Mouse (Mus musculus) embryonic stem cell, embryonic (primary cell): Measurements from ENCODE around the gene Rtn1.

Experiments used
- CTCF ChIA-PET, 4 experiments: fragments of 300-600 bp in 2 of 4; fragments of 350-600 bp in 2 of 4; sonication (Branson Sonifier 250); formaldehyde crosslinking; loops; one replicate each; lab custom pipeline; 2022; ENCODE audit warnings: inconsistent platforms in 2 of 4; lab: Charles Lee
- POLR2A ChIA-PET, 4 experiments: fragments of 300-600 bp in 2 of 4; fragments of 350-600 bp in 2 of 4; sonication (Branson Sonifier 250); formaldehyde crosslinking; loops; one replicate each; lab custom pipeline; 2022; ENCODE audit warnings: antibody characterized with exemption in 4 of 4, inconsistent platforms in 1 of 4; lab: Charles Lee

Rtn1 gene

GRCm38 (mm10) chr12:72408954-72409353 lies at the start of gene Rtn1:
Gene Rtn1, minus strand, starts transcription at chr12:72409054.
- ChIA-PET POLR2A (no interaction called here), CTCF (interaction anchor here in 1 of 4 experiments (2.4 kb wide), 1 partner anchor 19 kb away, joined by 8 read pairs; no protein-coding TSS in a partner anchor)

DNA sequence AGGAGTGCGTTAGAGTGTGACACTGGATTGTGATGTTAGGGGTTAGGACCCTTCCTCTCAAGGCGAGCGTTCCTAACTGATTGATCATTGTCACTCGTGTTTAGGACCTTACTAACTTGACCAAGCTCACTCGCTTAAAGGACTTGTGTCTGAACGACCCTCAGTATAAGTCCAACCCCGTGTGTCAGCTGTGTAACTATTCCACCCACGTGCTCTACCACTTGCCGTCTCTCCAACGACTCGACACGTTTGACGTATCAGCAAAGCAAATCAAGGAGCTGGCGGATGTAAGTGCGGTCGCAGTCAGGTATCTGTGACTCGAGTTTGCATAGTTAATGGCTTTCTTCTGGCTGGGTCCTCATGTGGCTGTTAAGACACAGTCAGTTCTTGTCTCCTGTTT lies 45.1 kb upstream of the Rtn1 start:
- ChIA-PET POLR2A (no interaction called here), CTCF (interaction anchor here in 1 of 4 experiments (0.6 kb wide), 1 partner anchor 598 kb away, joined by 3 read pairs; no protein-coding TSS in a partner anchor)

GRCm38 (mm10) chr12:72441839-72442576 lies 33.2 kb upstream of the Rtn1 start, which contains the start of gene Lrrc9:
Gene Lrrc9, plus strand, starts transcription at chr12:72441866.
- CTCF ChIA-PET = no interaction called here

GRCm38 (mm10) chr12:72438961-72439480 lies 30.2 kb upstream of the Rtn1 start:
- ChIA-PET POLR2A (no interaction called here), CTCF (interaction anchor here in 1 of 4 experiments (0.8 kb wide), 1 partner anchor 11 kb away, joined by 3 read pairs; no protein-coding TSS in a partner anchor)

More at GRCm38 (mm10) chr12:72441839-72442576, 33.2 kb upstream of the Rtn1 start, which contains the start of gene Lrrc9:
- POLR2A ChIA-PET = no interaction called here

GRCm38 (mm10) chr12:72437676-72438341 lies 29.0 kb upstream of the Rtn1 start:
- POLR2A ChIA-PET = interaction anchor here in 1 of 4 experiments (0.6 kb wide), 1 partner anchor 1464 kb away, joined by 4 read pairs; the partner anchor contains the start of gene Psma3
- CTCF ChIA-PET = interaction anchor here in 3 of 4 experiments (0.6 to 0.8 kb wide), 3 partner anchors 10 to 1654 kb away, joined by 3 to 5 read pairs (median 4); no protein-coding TSS in a partner anchor

DNA sequence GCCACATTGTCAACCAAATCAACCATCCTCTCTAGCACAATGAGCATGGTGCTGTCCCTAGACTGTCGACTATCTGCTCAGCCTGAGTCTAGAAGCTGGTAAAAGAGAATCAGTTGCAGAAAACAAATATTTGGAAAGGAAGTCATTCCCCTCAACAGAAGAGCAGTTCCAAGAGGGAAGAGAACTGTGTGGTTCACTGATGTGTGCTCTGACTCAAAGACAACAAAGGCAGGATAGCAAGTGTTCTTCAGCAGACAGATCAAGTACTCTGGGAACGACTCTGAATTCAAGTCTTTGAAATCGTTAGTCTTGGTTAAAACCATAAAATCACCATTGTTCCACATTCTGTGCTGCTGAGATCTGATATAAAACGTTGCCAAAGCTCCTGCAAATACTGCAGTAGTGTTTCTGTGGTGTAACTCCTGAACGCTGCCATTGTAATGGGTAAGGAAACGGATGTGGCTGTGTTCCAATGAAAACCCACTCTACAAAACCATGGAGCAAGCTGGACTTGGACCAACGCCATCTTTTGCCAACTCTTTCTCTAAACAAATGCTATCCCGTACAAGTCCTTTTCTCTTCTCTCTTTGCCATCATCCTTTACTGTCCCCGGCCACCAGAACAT lies 24.5 kb upstream of the Rtn1 start:
- POLR2A ChIA-PET = no interaction called here
- CTCF ChIA-PET = interaction anchor here in 2 of 4 experiments (0.5 to 2.0 kb wide), 6 partner anchors 15 to 665 kb away, joined by 3 to 6 read pairs (median 4); no protein-coding TSS in a partner anchor

DNA sequence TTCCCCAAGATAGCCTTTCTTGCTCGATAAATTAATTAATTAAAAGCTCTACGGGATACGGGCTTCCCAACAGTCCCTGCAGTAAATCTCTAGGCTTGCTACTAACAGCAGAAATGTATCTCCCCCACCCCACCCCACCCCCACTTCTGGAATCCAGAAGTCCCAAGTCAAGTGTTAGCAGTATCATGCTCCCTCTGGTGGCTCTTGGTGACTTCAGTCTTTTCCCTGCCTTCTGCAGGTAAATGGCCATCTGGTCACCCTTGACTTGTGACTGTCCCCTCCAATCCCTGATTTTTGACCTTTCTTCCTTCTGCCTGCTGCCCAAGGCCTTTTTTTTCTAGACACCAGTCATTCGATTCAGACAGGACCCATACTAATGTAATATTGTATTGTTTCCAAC lies 23.4 kb upstream of the Rtn1 start:
- ChIA-PET POLR2A (no interaction called here), CTCF (interaction anchor here in 3 of 4 experiments (0.6 to 2.0 kb wide), 5 partner anchors 14 to 663 kb away, joined by 3 to 6 read pairs (median 4); no protein-coding TSS in a partner anchor)

- CTCF ChIA-PET = interaction anchor here (0.5 to 2.8 kb wide), 58 partner anchors 9 to 1841 kb away, joined by 3 to 19 read pairs (median 4); partner anchors contain the start of genes Gpr135 (in 1 of the 4) and Rtn1 (in 1 of the 4)
- POLR2A ChIA-PET = interaction anchor here in 3 of 4 experiments (0.6 to 1.2 kb wide), 4 partner anchors 244 to 1723 kb away, joined by 3 to 5 read pairs (median 4); partner anchors contain the start of genes Jkamp (in 1 of the 3) and L3hypdh (in 1 of the 3)
These were observed 18.9 kb upstream of the Rtn1 start for GRCm38 (mm10) chr12:72427722-72428126.

DNA sequence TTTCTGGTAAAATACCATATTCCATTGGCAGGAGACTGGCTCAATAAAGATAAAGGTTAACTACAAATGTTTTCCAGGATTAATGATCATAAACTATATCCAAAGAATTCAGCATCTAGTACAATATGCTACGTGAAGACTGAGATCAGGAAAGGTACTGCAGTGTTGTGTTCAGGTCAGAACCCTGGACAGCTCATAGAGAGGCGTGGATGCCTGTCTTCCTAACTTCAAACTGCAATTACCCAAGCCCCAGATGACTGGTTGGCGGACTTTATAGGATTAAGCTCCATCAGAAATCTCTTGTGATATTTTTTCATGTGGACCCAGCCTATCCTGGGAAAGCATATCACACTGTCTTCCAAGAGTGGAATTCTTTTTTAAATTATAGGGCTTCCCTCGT lies 13.8 kb upstream of the Rtn1 start:
- POLR2A ChIA-PET = no interaction called here
- CTCF ChIA-PET = interaction anchor here in 2 of 4 experiments (0.6 to 0.8 kb wide), 3 partner anchors 270 to 641 kb away, joined by 4 to 8 read pairs (median 5); no protein-coding TSS in a partner anchor

DNA sequence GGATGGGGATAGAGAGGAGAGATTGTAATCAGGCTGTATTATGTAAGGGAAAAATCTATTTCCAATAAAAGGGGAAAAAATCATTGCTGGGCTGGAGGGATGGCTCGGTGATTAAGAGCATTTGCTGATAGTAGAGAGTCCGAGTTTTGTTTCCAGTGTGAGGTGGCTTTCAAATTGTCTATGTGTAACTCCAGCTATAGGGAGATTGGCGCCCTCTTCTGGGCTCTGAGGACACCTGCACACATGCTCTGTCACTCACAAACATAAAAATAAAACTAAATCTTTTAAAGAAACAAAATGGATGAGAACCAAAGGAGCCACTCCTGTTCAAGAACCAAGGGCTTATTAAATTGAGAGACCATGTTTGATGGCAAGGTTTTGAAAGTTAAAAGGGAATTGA lies 8.9 kb upstream of the Rtn1 start:
- ChIA-PET CTCF (interaction anchor here (0.5 to 2.3 kb wide), 28 partner anchors 10 to 1431 kb away, joined by 3 to 22 read pairs (median 4); partner anchors contain the start of genes Jkamp (in 1 of the 4) and L3hypdh (in 1 of the 4)), POLR2A (interaction anchor here in 2 of 4 experiments (0.6 to 1.0 kb wide), 2 partner anchors 140 to 347 kb away, joined by 3 read pairs; partner anchors contain the start of gene Gpr135 (in 1 of the 2))

- ChIA-PET CTCF (interaction anchor here in 2 of 4 experiments (1.0 to 2.4 kb wide), 4 partner anchors 9 to 338 kb away, joined by 3 to 8 read pairs (median 4); partner anchors contain the start of gene Gpr135 (in 1 of the 2)), POLR2A (interaction anchor here in 3 of 4 experiments (0.5 to 1.3 kb wide), 4 partner anchors 9 to 324 kb away, joined by 3 read pairs; no protein-coding TSS in a partner anchor)
These were observed 553 bp downstream of the Rtn1 start for GRCm38 (mm10) chr12:72408111-72408891.

DNA sequence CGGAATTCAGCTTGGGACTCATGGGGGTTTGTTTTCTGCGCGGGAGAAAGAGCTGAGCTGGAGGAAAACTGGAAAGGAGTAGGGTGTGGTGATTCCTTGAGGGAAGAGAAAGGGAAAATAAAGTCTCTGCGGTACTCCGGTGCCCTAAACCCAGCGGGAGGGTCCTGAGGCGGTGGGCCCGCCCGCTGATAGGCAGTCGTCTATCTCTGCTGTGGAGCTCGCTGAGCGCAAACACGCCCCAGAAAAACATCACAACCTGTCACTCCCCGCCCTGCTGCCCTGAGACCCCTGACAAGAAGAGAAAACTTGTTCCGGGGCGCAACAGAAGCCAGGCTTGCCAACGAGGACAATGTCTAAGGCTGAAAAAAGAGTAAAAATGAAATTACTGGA lies 1.1 kb downstream of the Rtn1 start:
- ChIA-PET CTCF (interaction anchor here in 3 of 4 experiments (0.6 to 2.4 kb wide), 5 partner anchors 10 to 337 kb away, joined by 3 to 8 read pairs (median 4); partner anchors contain the start of gene Gpr135 (in 1 of the 3)), POLR2A (interaction anchor here in 3 of 4 experiments (0.5 to 1.3 kb wide), 6 partner anchors 9 to 1223 kb away, joined by 3 to 4 read pairs (median 3); no protein-coding TSS in a partner anchor)

GRCm38 (mm10) chr12:72407146-72407545 lies 1.7 kb downstream of the Rtn1 start:
- CTCF ChIA-PET = interaction anchor here in 3 of 4 experiments (0.6 to 2.4 kb wide), 4 partner anchors 10 to 337 kb away, joined by 3 to 8 read pairs (median 4); partner anchors contain the start of gene Gpr135 (in 1 of the 3)

DNA sequence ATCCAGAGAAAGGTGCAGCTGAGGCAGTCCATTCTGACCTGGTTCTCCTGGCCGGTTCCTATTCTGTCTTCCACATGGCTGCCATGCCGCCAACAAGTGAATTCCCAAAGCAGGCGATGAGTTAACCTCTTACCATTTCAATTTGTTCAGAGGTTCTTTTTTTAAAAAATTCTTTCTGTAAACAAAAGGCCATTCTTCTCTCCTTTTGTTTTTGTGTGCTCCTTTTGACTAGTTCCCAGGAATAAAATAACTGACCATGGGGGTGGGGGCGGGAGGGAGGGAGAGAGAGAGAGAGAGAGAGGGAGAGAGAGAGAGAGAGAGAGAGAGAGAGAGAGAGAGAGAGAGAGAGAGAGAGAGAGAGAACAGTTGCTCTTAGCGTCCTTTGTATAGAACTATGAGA lies 3.8 kb downstream of the Rtn1 start:
- ChIA-PET POLR2A (no interaction called here), CTCF (interaction anchor here in 1 of 4 experiments (0.6 kb wide), 1 partner anchor 114 kb away, joined by 8 read pairs; no protein-coding TSS in a partner anchor)

More at GRCm38 (mm10) chr12:72407146-72407545, 1.7 kb downstream of the Rtn1 start:
- POLR2A ChIA-PET = interaction anchor here in 2 of 4 experiments (1.2 to 1.3 kb wide), 3 partner anchors 8 to 15 kb away, joined by 3 read pairs; no protein-coding TSS in a partner anchor

- POLR2A ChIA-PET = interaction anchor here in 3 of 4 experiments (0.5 to 1.8 kb wide), 5 partner anchors 9 to 113 kb away, joined by 3 to 5 read pairs (median 3); no protein-coding TSS in a partner anchor
- CTCF ChIA-PET = interaction anchor here in 1 of 4 experiments (0.6 to 0.9 kb wide), 3 partner anchors 34 to 398 kb away, joined by 3 to 4 read pairs (median 3); no protein-coding TSS in a partner anchor
These were observed 15.6 kb downstream of the Rtn1 start for GRCm38 (mm10) chr12:72393046-72393805.
